Mouse (Mus musculus): Measurements from ENCODE around the gene Cfap206. TPM values are rescaled to one million over a fixed set of nuclear protein-coding genes. Genes with fewer than 3 reads are reported as not detected.
A peak's percentile ranks its signal among the peaks of the same experiment; 100 is the strongest.
"Not testable (repeated sequence)": the region's sequence is repeated elsewhere in the genome, so short reads cannot be mapped to it uniquely, and the experiment has no call there.

The Cfap206 gene
- polyA plus RNA-seq (2012; rRNA removed) = 1.9 and 2.0 TPM in 2 replicates

DNA sequence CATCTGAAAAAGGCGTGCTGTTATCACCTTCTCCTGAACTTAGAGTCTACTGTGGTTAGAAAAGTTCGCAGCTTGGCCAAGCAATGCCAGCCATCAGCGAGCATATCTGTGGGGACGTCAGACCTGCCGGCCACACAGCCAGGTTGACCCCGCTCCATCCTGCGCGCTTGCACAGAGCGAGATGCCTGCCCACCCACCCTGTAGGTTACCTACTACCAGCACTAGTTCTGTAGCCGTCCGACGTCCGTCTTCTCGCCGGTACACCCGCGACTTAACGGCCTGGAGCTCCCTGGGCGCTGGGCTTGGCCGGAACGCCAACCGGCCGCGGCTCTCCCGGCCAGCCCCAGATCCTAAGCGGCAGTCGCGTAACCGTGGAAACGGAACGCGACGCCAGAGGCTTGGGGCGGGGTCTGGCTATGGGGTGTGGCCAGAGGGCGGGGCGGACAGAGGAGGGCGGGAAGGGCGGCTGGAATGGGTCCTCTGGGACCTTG lies at the start of gene Cfap206:
Gene Cfap206, minus strand, starts transcription at position 356 of the 491 bp plus-strand sequence.
- peak in 1 of 2 experiments; percentile 53 for DNase-seq (ENCODE audit: extremely low spot score in 1 of 2, low spot score in 1 of 2)

GRCm38 (mm10) chr4:34777677-34778527 lies 47.9 kb upstream of the Cfap206 start, which contains the start of gene Smim8:
Smim8 (minus strand) TSS chr4:34778423.
- peak; percentile 61 to 94 for DNase-seq (ENCODE audit: extremely low spot score in 1 of 2, low spot score in 1 of 2)

GRCm38 (mm10) chr4:34771652-34772371 lies 41.8 kb upstream of the Cfap206 start:
- no peak for DNase-seq (ENCODE audit: extremely low spot score in 1 of 2, low spot score in 1 of 2)

- no peak for DNase-seq (ENCODE audit: extremely low spot score in 1 of 2, low spot score in 1 of 2)
Measured at GRCm38 (mm10) chr4:34756163-34756562, 26.2 kb upstream of the Cfap206 start, which contains the start of gene Gm136. Gm136 (minus strand) TSS chr4:34756263.

DNA sequence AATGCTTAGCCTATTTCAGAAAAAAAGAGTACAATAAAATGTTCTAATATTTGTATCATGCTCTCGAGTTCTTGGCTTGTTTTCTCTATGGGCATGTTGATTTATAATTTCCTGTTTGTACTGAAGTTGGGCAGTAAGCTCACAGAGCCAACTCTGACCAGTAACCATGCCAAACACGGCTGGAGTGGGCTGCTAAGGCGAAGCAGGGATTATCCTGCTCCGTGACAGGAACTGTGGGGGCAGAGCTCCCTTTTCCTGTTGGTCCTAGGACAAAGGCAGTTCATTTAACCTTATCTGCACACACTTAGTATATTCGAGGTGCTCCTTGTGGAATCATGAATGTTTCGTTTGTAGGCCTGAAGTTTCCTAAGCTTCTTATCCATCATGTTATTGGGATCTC lies 19.2 kb upstream of the Cfap206 start:
- no peak for DNase-seq (ENCODE audit: extremely low spot score in 1 of 2, low spot score in 1 of 2)

DNA sequence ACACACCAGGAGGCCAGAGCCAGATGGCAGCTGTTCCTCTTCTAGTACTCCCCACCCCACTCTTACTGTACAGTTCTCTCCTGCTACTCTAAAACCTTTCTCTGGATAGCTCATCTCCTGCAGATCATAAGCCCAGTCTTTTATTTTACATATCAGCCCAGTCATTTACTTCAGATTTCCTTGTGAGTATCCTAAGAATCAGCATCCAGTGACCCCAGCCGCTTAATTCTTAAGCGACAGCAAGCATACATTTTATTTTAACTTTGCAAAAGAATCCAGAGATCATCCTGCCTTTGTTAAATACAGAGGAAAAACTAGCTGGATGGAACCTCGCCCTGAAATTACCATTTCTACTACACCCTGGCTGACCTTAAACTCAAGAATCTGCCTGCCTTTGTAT lies 4.5 kb upstream of the Cfap206 start:
- no peak for DNase-seq (ENCODE audit: extremely low spot score in 1 of 2, low spot score in 1 of 2)

GRCm38 (mm10) chr4:34733415-34733814 lies 3.4 kb upstream of the Cfap206 start:
- DNase-seq (ENCODE audit: extremely low spot score in 1 of 2, low spot score in 1 of 2) = not testable (repeated sequence)

GRCm38 (mm10) chr4:34725710-34726109 lies 4.3 kb downstream of the Cfap206 start:
- DNase-seq (ENCODE audit: extremely low spot score in 1 of 2, low spot score in 1 of 2) = not testable (repeated sequence)

DNA sequence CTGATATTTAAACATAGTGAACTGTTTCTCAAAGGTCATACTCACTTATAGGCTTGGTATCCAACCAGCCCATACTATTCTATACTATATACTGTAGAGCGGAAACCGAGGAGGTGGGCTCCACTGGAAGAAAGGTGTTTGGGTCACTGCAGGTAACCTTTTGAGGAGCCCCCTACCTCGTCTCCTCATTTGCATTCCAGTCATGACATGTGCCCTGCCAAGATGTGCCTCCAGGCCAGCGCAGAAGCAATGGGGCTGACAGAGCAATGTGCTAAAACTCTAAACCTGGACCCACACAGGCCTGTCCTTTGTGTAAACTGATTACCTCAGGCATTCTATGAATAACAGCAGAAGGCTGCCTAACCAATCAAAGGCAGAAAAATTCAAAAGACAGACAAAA lies 5.7 kb downstream of the Cfap206 start:
- no peak for DNase-seq (ENCODE audit: extremely low spot score in 1 of 2, low spot score in 1 of 2)

DNA sequence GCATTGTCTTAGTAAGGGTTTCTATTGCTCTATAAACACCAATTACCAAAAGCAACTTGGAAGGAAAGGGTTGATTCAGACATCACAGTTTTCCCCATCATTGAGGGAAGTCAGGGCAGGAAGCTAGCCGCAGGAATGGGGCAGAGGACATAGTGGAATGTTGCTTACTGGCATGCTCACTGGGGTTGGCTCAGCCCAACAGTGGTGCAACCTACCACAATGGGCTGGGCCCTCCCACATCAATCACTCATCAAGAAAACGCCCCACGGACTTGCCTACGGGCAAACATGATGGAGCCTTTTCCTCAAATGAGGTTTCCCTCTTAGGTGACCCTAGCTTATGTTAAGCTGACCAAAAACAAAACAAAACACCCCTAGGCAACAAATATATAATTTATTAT lies 6.8 kb downstream of the Cfap206 start:
- no peak for DNase-seq (ENCODE audit: extremely low spot score in 1 of 2, low spot score in 1 of 2)

DNA sequence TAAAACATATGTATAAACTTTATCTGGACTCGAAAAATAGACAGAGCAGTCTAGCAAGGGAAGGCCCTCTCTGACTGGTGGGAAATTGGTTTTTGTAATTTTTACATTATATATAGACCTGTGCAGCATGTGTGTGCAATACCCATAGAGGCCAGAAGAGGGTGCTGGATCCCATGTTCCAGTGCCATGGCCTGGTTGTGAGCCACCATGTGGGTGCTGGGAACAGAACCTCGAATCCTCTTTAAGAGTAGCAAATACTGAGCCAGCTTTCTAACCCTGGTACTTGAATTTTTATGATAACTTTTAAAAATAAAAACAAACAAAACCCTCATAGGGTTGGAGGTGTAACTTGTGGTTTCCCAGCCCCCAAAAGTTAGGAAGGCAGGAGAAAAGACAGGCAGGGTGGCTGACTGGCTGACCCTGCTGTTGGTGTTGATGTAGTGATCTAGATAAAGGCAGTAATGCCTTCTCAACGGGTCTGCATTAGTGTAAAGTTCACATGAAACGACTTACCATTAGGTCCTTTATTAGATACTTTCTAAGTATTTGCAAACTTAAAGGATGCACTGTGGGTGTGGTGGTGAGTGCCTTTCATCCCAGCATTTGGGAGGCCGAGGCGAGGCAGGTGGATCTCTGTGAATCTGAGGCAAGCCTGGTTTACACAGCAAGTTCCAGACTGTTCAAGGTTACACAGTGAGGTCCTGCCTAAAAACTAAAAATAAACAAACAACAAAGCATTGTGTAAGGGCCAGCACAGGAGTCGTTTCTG lies 9.7 kb downstream of the Cfap206 start:
- no peak for DNase-seq (ENCODE audit: extremely low spot score in 1 of 2, low spot score in 1 of 2)

GRCm38 (mm10) chr4:34719421-34719820 lies 10.6 kb downstream of the Cfap206 start:
- DNase-seq (ENCODE audit: extremely low spot score in 1 of 2, low spot score in 1 of 2) = no peak

DNA sequence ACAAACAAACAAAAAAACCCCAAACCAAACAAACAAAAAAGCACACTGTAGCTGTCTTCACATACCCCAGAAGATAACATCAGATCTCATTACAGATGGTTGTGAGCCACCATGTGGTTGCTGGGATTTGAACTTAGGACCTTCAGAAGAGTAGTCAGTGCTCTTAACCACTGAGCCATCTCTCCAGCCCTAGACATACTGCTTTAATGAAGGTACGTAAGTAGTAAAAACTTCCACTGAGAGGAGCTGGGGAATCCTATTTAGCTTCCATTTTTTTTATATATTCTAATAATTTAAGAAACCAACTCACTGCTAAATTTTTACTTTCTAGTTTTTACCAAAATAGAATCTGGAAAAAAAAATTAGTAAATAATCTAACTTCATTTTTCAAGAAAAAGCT lies 14.9 kb downstream of the Cfap206 start:
- no peak for DNase-seq (ENCODE audit: extremely low spot score in 1 of 2, low spot score in 1 of 2)

- DNase-seq (ENCODE audit: extremely low spot score in 1 of 2, low spot score in 1 of 2) = peak; percentile 29 to 44
Measured at GRCm38 (mm10) chr4:34708127-34708526, 21.9 kb downstream of the Cfap206 start.

DNA sequence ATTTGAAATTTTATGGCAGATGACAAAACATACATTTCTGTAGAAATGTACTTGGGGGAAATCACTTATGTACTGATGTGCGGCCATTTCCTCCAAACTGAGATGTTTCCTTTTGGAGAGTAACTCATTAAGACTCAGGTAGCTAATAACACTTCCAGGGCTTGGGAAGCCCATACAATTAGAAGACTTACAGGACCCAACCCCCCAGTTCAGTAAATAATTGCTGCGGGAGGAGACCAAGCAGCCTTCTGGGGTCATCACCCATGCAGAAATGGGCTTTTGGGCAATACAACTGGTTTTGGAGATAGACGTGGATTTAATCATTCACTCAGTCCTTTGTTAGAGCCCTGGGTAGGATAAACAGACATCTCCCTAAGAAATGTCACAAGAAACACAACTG lies 22.8 kb downstream of the Cfap206 start:
- no peak for DNase-seq (ENCODE audit: extremely low spot score in 1 of 2, low spot score in 1 of 2)

GRCm38 (mm10) chr4:34703029-34703428 lies 27.0 kb downstream of the Cfap206 start:
- DNase-seq (ENCODE audit: extremely low spot score in 1 of 2, low spot score in 1 of 2) = no peak

DNA sequence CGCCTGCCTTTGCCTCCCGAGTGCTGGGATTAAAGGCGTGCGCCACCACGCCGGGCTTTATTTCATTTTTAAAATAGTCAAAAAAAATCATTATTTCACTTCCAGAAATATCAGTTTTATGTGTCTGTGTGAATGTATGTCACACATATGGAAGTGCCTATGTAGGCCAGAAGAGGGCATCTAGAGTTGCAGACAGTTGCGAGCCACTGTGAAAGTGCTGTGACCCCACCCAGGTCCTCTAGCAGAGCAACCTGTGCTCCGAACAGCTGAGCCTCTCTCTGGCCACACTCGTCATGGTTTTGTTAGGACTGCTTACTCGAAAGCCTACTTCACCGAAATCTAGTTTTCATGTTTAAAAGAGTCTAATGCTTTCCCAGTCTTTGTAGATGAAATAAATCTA lies 27.8 kb downstream of the Cfap206 start:
- no peak for DNase-seq (ENCODE audit: extremely low spot score in 1 of 2, low spot score in 1 of 2)

DNA sequence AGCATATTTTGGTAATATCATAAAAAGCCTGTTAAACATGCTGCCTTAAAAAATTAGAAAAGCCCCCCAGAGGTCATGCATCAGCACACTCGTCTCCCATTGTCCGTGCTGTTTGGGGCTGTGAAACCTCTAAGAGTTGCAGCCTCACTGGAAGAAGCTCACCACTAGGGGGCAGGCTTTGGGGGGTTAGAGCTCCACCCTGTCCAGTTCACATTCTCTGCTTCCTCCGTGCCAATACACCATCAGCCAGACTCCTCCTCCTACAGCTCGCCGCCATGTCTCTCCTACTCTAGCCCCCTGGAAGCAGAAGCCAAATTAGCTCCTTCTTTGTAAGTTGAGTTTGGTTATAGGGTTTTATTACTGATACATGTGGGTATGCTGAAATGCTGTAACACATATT lies 28.5 kb downstream of the Cfap206 start:
- peak in 1 of 2 experiments; percentile 20 for DNase-seq (ENCODE audit: extremely low spot score in 1 of 2, low spot score in 1 of 2)

GRCm38 (mm10) chr4:34688021-34688420 lies 42.0 kb downstream of the Cfap206 start:
- no peak for DNase-seq (ENCODE audit: extremely low spot score in 1 of 2, low spot score in 1 of 2)

DNA sequence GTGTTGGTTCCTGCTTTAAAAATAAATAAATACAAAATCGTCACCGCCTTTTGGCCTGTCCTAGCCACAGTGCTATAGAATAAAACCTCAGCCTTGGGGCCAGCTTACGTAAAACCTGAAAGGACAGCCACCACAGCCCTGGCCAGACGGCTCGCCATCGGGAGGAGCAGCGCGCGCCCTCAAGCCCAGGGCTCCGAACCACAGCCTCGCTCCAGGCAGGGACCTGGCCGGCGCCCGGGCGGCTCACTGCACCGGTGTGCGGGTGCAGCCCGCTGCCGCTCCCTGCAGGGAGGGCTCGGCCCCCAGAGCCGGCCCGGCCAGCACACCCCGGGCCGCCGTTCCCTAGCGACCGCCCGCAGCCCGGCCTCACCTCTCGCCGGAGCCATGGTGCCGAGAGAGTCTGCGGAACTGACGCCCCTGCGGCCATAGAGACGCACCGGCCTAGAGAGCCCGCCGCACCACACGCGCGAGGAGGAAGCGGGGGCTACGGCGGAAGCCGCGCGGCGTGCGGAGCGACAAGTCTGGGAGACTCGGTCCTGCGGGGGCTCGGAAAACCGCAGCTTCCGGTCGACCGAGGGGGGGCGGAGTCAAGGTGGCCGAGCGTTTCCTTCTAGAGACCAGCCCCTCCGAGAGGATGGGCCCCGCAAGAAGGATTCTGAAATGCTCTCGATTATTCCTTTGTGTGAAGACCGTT lies 43.0 kb downstream of the Cfap206 start, which contains the start of gene Slc35a1:
Gene Slc35a1, minus strand, starts transcription at position 565 of the 694 bp plus-strand sequence.
- DNase-seq (ENCODE audit: extremely low spot score in 1 of 2, low spot score in 1 of 2) = peak; percentile 90 to 96
